Mouse (Mus musculus) testis, adult 2 months (tissue): Measurements from ENCODE around the gene Stx8.

ENCODE experiments used
- CTCF ChIP-seq: fragments of 200-500 bp; IDR thresholded peaks from 2 replicates; pipeline ENCODE4 v1.5.1; 2012; ENCODE audit warnings: low read depth, mild to moderate bottlenecking, inconsistent platforms, low read length, moderate library complexity; ENCODE audit not compliant: control insufficient read depth, insufficient read depth, insufficient replicate concordance
- POLR2A ChIP-seq: fragments of 200-500 bp; IDR thresholded peaks from 2 replicates; pipeline ENCODE4 v1.6.1; 2012; ENCODE audit warnings: low read depth, mild to moderate bottlenecking, inconsistent platforms, low read length, moderate library complexity; ENCODE audit not compliant: control insufficient read depth

- TF ChIP-seq CTCF (no peak), POLR2A (no peak)
Measured at GRCm38 (mm10) chr11:68091975-68092759, 126.2 kb downstream of the Stx8 start.
